Mouse (Mus musculus) myocyte (in vitro differentiated cells): ENCODE measurements around the gene Plagl2.

Experiments
- E2F4 ChIP-seq: IDR thresholded peaks from one replicate; pipeline ENCODE4 v1.6.1; 2011; ENCODE audit warnings: mild to moderate bottlenecking, control low read depth, moderate library complexity; ENCODE audit not compliant: insufficient read depth
- MAX ChIP-seq: IDR thresholded peaks from one replicate; pipeline ENCODE4 v1.6.1; 2011; ENCODE audit warnings: low read depth, mild to moderate bottlenecking, control low read depth
- MYOD1 ChIP-seq, 3 experiments: IDR thresholded peaks; one replicate each; pipeline ENCODE4 v1.6.1; 2011; ENCODE audit warnings: control low read depth in 2 of 3, low read depth in 2 of 3, mild to moderate bottlenecking in 2 of 3, moderate library complexity in 1 of 3; ENCODE audit not compliant: insufficient read length in 2 of 3, control insufficient read depth in 1 of 3
- POLR2A ChIP-seq: IDR thresholded peaks from one replicate; pipeline ENCODE4 v1.6.1; 2011; ENCODE audit warnings: low read depth, mild to moderate bottlenecking, control low read depth, moderate library complexity; ENCODE audit not compliant: insufficient read length
- POLR2AphosphoS2 ChIP-seq: IDR thresholded peaks from one replicate; pipeline ENCODE4 v1.6.1; 2011; ENCODE audit warnings: low read depth, control low read depth; ENCODE audit not compliant: insufficient read length
- TCF3 ChIP-seq: IDR thresholded peaks from one replicate; pipeline ENCODE4 v1.6.1; 2011; ENCODE audit warnings: low read depth, control low read depth; ENCODE audit not compliant: insufficient read length
- USF1 ChIP-seq: IDR thresholded peaks from one replicate; pipeline ENCODE4 v1.6.1; 2011; ENCODE audit warnings: low read depth, mild to moderate bottlenecking, control low read depth, moderate library complexity

DNA sequence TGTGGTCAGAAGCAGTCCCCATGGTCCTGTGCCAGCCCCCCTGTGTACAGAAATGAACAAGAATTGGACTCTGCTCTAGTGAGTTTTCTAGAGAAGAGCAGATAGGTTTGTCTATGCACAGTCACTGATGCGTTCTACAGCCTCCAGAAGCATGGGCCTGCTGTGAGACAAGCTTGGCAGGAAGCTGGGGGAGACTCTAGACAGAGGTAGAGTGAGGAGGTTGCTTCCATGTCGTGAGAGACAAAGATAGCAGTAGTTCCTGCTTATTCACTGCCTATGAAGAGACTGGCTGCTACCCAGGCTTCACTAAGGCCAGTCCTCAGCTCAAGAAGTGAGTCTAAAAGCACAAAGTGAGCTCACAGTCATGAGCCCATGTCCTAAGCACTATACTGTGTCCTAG is 50.0 kb downstream of the Plagl2 start:
- TF ChIP-seq USF1 (no peak), POLR2A (no peak), E2F4 (no peak), MAX (no peak), TCF3 (no peak), POLR2AphosphoS2 (no peak), MYOD1 (IDR thresholded peaks at IDR 0.05; ENCODE audit: control insufficient read depth in 1 of 3, insufficient read length in 2 of 3, low read depth in 2 of 3) (no peak)
